Mouse (Mus musculus) G1E (cell line): Measurements from ENCODE around the gene Gm11084.

Source experiments
- CTCF ChIP-seq: IDR thresholded peaks from 2 replicates; pipeline ENCODE4 v1.5.1; 2012; ENCODE audit warnings: low read depth, low read length, inconsistent platforms, mixed read lengths
- POLR2AphosphoS5 ChIP-seq: IDR thresholded peaks from 2 replicates; pipeline ENCODE4 v1.6.1; 2012; ENCODE audit warnings: low read depth, low read length, inconsistent platforms; ENCODE audit not compliant: insufficient replicate concordance

- TF ChIP-seq CTCF (no peak), POLR2AphosphoS5 (no peak)
Measured at GRCm38 (mm10) chr2:72995346-72996097, 9.0 kb upstream of the Gm11084 start.
